Mouse (Mus musculus) spleen, postnatal 36 days (tissue): Measurements from ENCODE around the gene Krtap5-4.
"Not testable (repeated sequence)": the region's sequence is repeated elsewhere in the genome, so short reads cannot be mapped to it uniquely, and the experiment has no call there.

Experiments used
- DNase-seq, 2 experiments: peaks; one replicate each; pipeline ENCODE4 v3.0.0; 2022; ENCODE audit warnings: low spot score in 2 of 2, mixed read lengths in 1 of 2

Krtap5-4 gene

DNA sequence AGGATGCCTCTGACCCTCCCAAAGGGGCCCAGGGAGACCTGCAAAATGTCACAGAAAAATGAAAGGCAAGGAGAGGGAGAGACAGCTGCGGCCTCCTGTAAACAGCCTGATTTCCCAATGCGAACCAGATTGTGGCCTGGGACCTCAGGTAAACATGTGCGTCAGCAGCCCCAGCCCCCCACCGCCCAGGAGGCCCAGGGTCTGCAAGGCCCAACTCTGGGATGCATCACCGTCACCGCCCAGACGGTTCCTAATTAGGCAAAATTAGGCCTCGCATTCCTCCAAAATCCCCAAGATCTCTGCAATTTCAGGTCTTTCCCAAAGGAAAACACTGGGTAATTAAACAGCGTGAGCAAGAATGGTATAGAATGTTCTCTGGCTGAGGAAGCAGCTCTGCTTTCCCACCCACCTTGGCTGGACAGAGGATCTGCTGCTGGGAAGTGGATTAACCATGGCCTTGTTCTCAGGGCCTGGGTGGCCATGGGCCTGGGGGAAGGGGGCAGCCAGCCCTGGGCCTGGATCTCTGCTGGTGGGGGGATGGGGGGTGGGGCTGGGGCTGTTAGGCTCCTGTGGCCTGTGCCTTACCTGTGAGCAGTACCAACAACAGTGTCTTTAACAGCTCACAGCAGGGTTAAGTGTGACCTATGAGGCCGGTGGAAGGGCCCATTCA, 18.4 kb downstream of the Krtap5-4 start:
- DNase-seq: not testable (repeated sequence)

DNA sequence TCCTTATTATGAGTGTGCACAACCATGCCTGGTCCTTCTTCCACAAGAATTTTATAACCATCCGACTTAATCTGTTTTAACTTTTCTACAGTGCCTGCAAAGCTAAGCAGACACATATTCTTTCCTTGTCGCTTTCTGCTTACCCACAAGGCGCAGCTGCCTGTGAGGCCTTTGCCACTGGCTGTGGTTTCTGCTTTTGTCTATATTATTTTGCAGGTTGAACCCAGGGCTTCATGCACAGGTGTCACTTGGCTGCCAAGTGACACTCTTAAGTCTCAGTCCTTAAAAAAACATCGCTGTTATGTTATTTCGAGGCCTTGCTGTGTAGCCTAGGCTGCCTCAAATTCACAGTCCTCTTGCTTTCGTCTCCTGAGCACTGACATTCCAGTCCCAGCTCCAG, 19.3 kb downstream of the Krtap5-4 start:
- no peak for DNase-seq

DNA sequence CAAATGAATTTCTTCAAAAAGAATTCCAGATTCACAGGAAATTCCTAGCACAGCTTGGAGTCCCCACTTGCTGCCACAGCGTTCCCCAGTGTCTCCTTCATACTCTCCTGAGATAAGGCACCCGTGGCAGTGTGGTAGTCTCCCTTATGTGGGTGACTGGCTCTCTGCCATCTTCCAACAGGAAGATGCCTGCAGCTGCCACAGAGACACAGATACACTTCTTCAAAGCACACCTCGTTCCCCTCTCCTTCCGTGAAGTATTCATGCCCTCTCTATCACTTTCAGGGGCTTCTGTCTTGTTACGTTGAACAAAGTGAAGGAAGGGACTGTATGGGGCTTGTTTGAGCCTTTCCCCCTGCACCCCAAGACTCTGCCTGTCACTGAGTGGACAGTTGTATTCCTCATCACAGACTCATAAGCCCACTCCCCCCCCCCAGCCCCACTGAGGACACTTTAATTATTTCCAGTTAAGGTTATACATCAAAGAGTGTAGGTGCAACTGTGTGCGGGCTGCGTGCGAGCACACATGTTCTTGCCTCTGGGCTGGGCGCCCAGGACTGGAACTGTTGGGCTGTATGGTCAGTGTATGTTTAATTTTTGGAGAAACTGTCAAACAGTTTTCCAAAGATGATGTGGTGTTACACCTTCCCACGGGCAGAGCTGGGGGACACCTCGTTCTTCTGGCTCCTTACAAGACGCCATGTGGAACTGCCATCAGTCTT, 20.2 kb downstream of the Krtap5-4 start:
- DNase-seq: no peak

DNA sequence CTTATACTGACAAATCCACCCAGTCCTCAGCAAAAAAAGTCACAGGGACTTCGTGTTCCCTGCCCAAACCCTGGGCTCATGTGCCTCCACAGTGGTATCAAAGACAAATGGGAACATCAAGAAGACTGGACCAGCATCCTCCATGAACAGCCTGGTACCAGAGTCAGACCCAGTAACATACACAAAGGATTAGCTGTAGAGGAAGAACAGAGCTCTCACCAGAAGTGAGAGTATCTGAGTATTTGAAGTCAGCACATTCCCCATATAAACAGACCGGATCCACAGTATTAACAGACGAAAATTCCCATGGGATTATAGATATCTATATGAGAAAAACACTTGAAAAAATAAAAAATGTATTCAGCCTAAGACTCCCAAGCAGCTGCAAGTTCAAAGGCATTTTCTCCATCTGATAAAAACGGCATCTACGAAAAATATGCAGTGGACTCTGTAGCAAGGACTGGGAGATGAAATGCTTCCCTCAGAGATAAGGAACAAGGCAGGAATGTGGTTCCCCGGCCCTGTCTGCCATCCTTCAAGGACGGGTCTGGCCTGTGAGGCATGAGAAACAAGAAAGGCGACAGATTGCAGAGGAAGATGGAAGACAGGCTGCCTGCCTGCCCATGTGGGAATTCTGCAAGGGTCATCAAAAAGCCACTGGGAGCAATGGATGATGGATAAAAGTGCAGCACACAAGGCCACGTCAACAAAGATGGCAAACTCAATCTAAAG, 23.5 kb downstream of the Krtap5-4 start:
- DNase-seq: no peak

DNA sequence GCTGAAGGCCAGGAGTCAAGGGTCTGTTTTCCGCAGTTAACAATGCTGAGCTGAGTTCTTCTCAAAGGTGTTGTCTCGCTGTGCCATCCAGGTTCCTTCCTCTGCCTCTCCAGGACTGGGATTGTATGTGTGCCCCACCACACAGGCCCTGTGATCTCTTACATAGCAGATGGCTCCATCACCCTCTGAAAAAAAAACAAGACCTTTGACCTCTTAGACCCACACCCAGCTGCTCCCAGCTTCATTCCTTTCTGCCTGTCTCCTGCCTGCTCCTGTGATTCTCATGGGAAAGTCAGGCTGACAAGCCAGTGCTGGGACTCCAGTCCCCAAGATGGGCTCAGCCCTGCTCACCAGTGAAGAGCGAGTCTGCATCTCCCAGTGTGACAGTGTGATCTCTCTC, 25.2 kb downstream of the Krtap5-4 start:
- no peak for DNase-seq

DNA sequence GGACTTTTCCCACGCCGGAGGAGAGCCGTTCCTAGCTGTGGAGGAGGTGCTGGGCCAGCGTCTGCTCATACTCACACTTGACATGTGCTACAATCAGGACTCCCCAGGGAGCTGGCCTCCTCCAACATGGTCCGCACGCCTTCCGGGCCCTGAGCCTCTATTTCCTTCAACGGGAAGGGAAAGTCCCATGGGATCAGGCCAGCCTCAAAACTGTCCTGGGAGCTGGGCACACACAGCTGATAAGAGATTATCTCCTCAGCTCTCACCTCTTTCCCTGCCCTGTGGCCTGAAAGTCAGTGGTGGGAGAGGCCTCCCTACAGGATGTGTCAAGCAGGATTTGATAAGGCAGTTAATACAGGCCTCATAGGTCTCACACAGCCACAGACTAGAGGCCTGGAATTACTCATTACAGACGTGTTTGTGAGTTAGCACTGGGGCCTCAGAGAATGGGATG, 26.9 kb downstream of the Krtap5-4 start:
- DNase-seq: no peak

DNA sequence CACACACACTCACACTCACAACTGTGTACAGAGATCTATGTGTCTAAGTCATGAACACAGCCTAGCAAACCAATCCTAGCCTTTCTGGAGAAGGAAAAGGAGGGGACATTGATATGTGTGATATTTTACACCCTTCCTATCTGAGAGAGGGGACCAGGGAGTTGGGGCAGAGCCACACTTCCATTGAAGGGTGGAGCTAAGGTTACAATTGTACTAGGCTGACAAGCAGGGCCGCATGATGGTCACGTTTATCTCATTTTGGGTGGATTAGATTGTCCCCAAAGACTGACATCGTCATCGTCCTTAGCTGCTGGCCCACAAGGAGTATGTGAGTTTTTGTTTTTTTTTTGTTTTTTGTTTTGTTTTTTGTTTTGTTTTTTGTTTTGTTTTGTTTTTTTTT, 27.9 kb downstream of the Krtap5-4 start:
- DNase-seq: no peak

DNA sequence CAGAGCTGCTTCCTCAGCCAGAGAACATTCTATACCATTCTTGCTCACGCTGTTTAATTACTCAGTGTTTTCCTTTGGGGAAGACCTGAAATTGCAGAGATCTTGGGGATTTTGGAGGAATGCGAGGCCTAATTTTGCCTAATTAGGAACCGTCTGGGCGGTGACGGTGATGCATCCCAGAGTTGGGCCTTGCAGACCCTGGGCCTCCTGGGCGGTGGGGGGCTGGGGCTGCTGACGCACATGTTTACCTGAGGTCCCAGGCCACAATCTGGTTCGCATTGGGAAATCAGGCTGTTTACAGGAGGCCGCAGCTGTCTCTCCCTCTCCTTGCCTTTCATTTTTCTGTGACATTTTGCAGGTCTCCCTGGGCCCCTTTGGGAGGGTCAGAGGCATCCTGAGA, 29.4 kb downstream of the Krtap5-4 start:
- not testable (repeated sequence) for DNase-seq

DNA sequence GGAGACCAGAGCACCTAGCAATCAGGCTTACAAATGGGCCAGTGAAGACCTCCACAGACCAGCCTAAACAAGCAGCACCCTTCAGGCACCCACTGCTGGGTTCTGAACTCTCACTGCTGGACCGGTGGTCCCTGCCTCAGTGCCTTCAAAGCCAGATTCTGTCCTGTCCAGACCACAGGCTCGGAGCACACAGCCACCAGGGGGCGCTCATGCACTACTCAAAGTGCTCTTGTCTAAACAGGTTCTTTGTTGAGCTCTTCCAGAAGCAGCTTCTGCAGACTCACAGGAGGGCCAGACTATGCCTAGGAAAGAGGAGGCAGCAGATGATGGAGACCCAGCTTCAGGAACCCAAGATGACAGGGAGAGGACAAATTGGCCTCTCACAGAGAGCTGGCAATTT, 30.9 kb downstream of the Krtap5-4 start:
- DNase-seq: peak; percentile 64 to 77

DNA sequence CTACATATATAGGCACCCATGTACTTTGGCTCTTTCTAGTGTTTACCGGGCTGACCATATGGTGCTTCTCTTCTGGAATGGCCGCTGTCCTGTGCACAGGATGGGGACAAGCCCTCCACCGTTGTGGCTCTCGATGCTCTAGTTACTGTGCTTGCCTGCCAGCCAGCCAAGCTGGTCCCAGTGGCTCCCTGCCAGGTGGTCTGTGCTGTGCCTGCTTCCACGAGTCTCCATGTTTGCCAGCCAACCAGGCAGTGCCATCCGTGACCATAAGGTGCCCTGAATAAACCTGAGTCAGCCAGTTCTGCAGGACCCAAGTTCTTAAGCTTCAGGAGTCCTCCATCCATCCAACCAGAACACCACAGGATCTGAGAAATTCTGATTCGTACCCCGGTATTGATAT, 31.8 kb downstream of the Krtap5-4 start:
- DNase-seq: no peak

DNA sequence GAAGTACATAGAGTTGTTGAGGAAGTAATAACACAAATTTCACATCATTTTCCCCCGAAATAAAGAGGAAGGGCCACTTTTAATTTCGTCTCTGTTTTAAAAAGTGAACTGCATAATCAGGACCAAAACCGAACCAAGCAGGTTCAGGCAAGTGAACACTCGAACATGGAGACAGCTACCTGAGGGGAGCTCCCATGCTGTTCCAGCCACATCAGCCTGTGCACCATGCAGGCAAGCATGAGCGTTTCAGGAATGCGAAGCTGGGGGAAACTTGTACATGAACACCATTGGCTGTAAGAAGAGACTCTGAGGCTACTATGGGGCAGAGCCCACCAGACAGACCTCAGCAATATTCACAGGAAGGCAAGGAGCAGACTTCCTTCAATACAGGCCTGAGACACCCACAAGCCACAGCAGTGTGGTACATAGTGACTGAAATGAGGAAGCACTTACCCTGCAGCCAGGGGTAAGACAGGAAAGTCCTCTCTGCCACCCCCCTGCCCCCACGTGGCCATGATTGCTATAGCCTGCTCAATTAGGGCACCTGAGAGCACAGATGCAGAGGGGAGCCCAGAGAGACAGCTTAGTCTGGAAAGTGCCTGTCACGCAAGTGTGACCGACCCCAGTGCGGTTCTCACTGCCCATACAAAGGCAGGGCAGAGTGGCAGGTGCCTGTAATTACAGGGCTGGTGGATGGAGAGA, 37.1 kb downstream of the Krtap5-4 start:
- peak; percentile 74 to 76 for DNase-seq

DNA sequence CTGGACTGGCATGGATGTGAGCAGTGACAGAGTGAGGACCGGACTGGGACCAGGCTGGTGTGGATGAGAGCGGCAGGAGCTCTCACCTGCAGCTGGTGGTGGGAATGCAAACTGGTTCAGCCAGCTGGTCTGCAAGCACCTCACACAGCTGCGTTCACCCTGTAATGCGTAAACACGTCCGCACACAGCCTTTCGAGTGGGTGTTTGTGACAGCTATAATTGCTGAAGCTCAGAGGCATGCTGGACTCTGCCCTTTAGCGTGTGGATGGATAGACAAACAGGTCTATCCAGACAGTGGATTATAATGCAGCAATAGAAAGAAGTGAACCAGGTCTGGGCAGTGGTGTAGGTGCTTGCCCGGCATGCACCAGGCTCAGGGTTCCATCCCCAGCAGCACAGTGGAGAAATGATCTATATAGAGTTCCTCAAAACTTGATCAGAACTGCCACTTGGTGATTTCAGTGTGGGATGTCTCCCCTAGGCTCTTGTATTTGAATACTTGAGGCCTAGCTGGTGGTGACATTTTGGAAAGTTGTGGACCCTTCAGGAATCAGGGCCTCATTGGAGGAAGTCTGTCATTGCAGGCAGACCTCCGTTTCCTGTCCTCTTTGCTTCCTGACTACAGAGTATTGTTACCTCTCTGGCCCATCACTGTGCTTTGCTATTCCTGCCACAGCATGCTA, 38.4 kb downstream of the Krtap5-4 start:
- no peak for DNase-seq

DNA sequence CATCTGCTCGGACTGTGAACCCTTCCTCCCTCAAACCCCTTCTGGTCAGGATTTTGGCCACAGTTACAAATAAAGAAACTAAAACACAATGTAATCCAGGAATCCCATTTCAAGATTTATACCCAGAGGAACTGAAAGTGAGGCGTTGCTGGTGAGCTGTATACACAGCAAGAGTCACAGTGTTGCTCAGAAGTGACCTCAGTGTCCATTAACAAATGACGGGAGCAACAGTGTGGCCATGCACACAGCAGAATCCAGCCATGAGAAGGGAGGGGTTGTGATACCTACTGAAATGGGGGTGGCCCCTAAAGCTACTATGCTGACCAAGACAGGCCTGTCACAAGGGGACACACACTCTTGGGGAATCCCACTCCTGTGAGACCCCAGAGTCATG, 38.9 kb downstream of the Krtap5-4 start:
- no peak for DNase-seq

DNA sequence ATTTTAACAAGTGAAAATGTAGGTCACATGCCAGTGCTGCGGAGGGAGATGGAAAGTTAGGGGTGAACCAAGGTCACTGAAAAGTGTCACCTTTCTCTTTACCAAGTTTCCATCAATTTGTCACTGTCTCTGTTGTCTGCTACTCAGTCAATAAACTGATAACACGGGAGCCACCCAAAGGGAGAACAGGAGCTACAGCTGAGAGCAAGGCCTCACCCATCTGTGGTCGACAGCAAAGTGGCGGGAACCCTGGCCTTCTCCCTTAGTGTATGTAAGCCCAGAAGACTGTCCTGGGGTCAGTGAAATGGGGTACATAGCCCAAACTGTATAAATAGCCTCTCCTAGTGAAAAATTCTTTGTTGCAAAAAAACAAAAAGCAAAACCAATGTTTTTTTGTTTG, 44.2 kb downstream of the Krtap5-4 start:
- no peak for DNase-seq

DNA sequence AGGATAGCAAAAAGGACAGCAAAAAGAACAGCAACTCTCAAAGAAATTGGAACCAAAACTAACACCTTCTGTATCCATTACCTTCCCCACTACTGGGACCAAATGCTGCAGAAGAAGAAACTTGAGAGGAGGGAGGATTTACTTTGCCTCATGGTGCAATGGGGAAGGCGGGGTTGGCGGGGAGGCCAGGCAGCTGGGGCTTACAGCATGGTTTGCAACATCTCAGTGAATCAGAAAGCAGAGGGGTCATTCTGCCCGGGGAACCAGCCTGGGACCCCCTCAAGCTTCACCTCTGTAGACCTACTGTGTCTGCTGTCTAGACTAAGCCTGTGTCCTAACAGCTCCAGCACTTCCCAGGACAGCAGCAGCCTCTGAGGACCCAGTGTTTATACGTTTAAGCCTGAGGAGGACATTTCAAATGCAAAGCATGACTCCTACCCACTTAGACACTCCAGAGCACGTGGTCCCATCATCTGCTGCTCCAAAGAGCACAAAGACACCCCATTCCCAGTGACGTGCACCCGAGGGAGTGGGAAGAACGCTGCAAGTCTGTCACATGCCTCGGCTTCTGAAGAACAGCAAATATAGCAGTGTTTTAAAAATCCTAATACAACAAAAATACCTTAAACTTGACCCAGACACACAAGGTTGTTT, 46.1 kb downstream of the Krtap5-4 start:
- no peak for DNase-seq

DNA sequence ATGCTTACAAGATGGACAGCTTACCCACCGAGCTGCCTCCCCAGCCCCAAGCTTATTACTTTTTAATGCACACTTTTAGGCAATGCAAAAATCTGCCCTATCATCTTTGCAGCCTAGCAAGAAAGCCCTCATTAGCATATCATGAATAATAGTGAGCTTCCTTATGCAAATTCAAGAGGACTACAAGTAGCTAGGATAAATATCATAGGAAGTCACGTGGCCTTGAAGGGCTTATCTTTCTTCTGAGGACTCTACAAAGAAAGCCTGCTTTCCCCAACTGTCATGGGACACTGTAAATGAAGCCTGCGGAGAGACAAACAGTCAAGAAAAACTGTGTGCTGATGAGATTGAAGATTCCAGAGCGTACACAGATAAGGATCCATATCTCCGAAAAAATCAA, 48.2 kb downstream of the Krtap5-4 start:
- DNase-seq: no peak

DNA sequence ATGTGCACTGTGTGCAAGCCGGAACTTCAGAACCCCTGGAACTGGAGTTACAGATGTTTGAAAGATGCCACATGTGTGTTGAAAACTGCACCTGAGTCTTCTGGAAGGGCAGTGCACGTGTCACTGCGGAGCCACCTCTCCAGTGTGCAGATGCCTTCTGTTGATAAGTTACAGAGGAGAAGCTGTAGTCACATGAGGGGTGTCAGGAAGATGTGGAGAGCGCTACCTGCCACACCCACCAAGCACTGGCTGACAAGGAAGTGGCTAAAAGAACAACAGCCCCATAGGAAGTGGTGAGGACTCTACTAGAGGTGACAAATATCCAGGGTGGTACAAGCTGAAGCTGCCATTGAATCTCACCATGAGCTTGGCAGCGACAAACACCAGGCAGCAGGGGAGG, 50.5 kb downstream of the Krtap5-4 start:
- DNase-seq: peak; percentile 70 to 76
